Mouse (Mus musculus) left cerebral cortex, postnatal 10 days (tissue): ENCODE data around the gene Chaf1b. TPM values are rescaled to one million over a fixed set of nuclear protein-coding genes. Genes with fewer than 3 reads are reported as not detected.

Experiments
- DNase-seq, 2 experiments: peaks; one replicate each; pipeline ENCODE4 v3.0.0; 2021 to 2022; ENCODE audit warnings: low spot score in 2 of 2, mixed read lengths in 1 of 2; ENCODE audit errors: extremely low spot score in 1 of 2
- intact Hi-C: fragments of 180-260 bp; cut with DNase I; formaldehyde crosslinking; loops from one replicate; pipeline ENCODE4 v1.15.1; 2025
- total RNA-seq, 2 experiments: library from RNA; stranded (reverse); gene quantifications; 2 replicates each; pipeline ENCODE4 v1.2.3; 2021

The Chaf1b gene
- total RNA-seq, 2 experiments from 2014 or later = 2.3 to 2.4 TPM

- DNase-seq = peak; percentile 62 to 74
- intact Hi-C loops = loop anchor here (5.0 kb wide), 1 partner anchor 319 kb away; no protein-coding TSS in a partner anchor
Observed at GRCm38 (mm10) chr16:93938400-93938846, 54.7 kb downstream of the Chaf1b start.

- DNase-seq = no peak
- intact Hi-C loops = loop anchor here (5.0 kb wide), 1 partner anchor 317 kb away; no protein-coding TSS in a partner anchor
Observed at GRCm38 (mm10) chr16:93939961-93940360, 56.3 kb downstream of the Chaf1b start.

- no peak for DNase-seq
- intact Hi-C loops = no loop called here
Observed at GRCm38 (mm10) chr16:93941781-93942567, 58.3 kb downstream of the Chaf1b start.

GRCm38 (mm10) chr16:93942796-93943502, 59.2 kb downstream of the Chaf1b start:
- DNase-seq = no peak
- intact Hi-C loops = no loop called here

- no peak for DNase-seq
- intact Hi-C loops = no loop called here
Observed at GRCm38 (mm10) chr16:93944301-93944700, 60.6 kb downstream of the Chaf1b start.

DNA sequence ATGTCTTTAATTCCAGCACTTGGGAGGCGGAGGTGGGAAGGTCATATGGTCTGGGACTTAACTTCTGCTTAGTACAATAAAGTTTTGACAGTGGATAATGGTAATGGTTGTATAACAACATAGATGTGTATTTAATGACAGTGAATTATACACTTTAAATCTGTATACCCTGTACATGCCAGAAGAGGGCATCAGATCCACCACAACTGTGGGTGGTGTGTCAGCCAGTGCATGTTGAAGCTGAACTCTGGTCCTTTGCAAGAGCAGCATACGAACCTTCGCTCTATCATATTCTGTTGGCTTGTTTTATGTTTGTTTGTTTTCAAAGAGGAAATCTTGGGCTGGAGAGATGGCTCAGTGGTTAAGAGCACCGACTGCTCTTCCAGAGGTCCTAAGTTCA, 63.7 kb downstream of the Chaf1b start:
- intact Hi-C loops = no loop called here
- DNase-seq = no peak

Other genes with a start within 250 kb of the Chaf1b start
- 1 to 10 TPM; 9.5 to 9.6 TPM for gene Cbr3, start 200.7 kb upstream of the Chaf1b start, total RNA-seq
- 10 to 100 TPM; 90.0 to 99.6 TPM for gene Dop1b, start 172.0 kb upstream of the Chaf1b start, total RNA-seq
- gene Morc3, start 51.8 kb upstream of the Chaf1b start, total RNA-seq = 10 to 100 TPM; 26.8 to 35.6 TPM
- gene Cldn14, start 124.9 kb downstream of the Chaf1b start, total RNA-seq = under 1 TPM; 0.24 to 0.84 TPM
- gene Sim2, start 201.0 kb downstream of the Chaf1b start, total RNA-seq = under 1 TPM in 1 of 2 experiments, not detected in 1; 0.41 TPM